Comparison of ENCODE assay signal across 18 mouse cellular contexts in the genomic region with DNA sequence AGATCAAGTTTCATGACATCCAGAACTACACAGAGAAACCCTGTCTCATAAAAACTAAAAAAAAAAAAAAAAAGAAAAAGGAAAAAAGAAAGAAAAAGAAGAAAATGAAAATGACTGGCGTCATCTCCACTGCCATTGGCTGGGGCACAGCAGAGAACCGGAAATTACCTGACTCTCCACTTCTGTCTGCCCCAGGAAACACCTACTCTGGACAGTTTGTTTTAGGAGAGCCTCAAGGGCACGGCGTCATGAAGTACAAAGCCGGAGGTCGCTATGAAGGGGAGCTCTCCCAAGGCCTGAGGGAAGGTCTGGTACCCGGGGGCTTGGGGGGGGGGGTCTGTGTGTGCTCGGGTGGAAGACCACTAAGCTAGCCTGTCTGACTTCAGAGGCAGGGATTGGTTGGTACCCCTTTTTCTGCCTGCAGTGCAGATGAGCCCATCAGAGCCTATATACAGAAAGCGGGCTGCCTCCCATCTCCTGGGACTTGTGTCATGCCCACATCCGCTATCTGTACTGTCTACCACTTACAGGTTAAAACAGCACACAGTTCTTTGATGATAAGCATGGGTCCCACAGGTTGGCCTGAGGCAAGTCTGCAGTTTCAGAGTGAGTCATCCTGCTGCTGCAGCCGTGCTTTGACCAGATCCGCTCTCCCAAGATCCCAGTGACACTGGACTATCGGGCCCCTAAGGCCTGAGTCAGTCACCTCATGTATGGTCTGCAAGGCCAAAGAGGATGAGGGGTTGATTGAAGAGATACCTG. TPM values are rescaled to one million over a fixed set of nuclear protein-coding genes. Genes with fewer than 3 reads are reported as not detected.
DNase-seq lines count a peak whose midpoint lies in the region; ATAC-seq and TF ChIP-seq lines count a peak whose summit lies in the region.
"Had no signal": no experiment of that assay in that cellular context is flagged by ENCODE, and none has a peak within 500 bp of the region (broad histone marks: within the 10 kb centered on the region; RNA-seq: fewer than 3 reads in every experiment).

No protein-coding gene starts in this region.

- H3K27me3 ChIP-seq in hindbrain, embryonic 13.5 days, result no peaks in the 10 kb centered on the region
- no peaks in the 10 kb centered on the region for H3K27me3 ChIP-seq in hindbrain, postnatal 0 days (ENCODE audit: insufficient read depth, low read length)
- H3K27me3 ChIP-seq in splenic B cell, adult 2 months (ENCODE audit: control insufficient read depth, insufficient read depth, low read length, poor library complexity, severe bottlenecking), result no peaks in the 10 kb centered on the region
- no peaks in the 10 kb centered on the region for H3K27me3 ChIP-seq in forebrain, embryonic 14.5 days (replicated peaks; ENCODE audit: control insufficient read depth, insufficient read depth, low read length)
- H3K27me3 ChIP-seq: embryonic facial prominence, embryonic 13.5 days; forebrain, embryonic 12.5 days; heart, embryonic 12.5 days had no signal

- no peak overlapping the region for H3K27ac ChIP-seq in hindbrain, embryonic 13.5 days
- H3K27ac ChIP-seq in hindbrain, postnatal 0 days, result no peak overlapping the region
- H3K27ac ChIP-seq in forebrain, embryonic 14.5 days (ENCODE audit: low read depth, low read length), result no peak overlapping the region
- H3K27ac ChIP-seq: embryonic facial prominence, embryonic 13.5 days; forebrain, embryonic 12.5 days had no signal

- no peaks in the 10 kb centered on the region for H3K9me3 ChIP-seq in hindbrain, embryonic 13.5 days
- no peaks in the 10 kb centered on the region for H3K9me3 ChIP-seq in hindbrain, postnatal 0 days (ENCODE audit: low read length)
- no peaks in the 10 kb centered on the region for H3K9me3 ChIP-seq in forebrain, embryonic 14.5 days (replicated peaks; ENCODE audit: control insufficient read depth, low read length)
- H3K9me3 ChIP-seq: embryonic facial prominence, embryonic 13.5 days; forebrain, embryonic 12.5 days; heart, embryonic 12.5 days had no signal

- peak overlapping the region; percentile 6; the same call in 1 of the 2 replicates for H3K9ac ChIP-seq in hindbrain, embryonic 13.5 days
- no peak overlapping the region for H3K9ac ChIP-seq in hindbrain, postnatal 0 days (replicated peaks; ENCODE audit: low read length)
- no peak overlapping the region for H3K9ac ChIP-seq in forebrain, embryonic 14.5 days (ENCODE audit: low read length)
- H3K9ac ChIP-seq: forebrain, embryonic 12.5 days; forebrain, postnatal 0 days; heart, embryonic 12.5 days had no signal

- peak; percentile 40 for DNase-seq in cerebellum, adult 9-10 months
- DNase-seq in cerebellum, postnatal 36 days, result no peak
- no peak for DNase-seq in hindbrain, postnatal 0 days (ENCODE audit: low spot score)
- peak; percentile 54 for DNase-seq in CD4-positive helper T cell, adult 2 months (ENCODE audit: low read depth, low spot score)
- peak; percentile 40 for DNase-seq in splenic B cell, adult 2 months (ENCODE audit: low read depth, low spot score)
- DNase-seq in forebrain, embryonic 14.5 days (ENCODE audit: low spot score), result no peak
- DNase-seq: adrenal gland, adult 2 months; cerebellum, postnatal 14 days; forebrain, postnatal 0 days; gastrocnemius, postnatal 14 days; heart, postnatal 36 days; kidney, adult 8-10 months had no signal

- 96% methylated on average over 13 of the region's 13 CpGs for WGBS in hindbrain, embryonic 13.5 days
- WGBS in hindbrain, postnatal 0 days, result 92% methylated on average over 13 of the region's 13 CpGs
- 93% methylated on average over 13 of the region's 13 CpGs for WGBS in forebrain, embryonic 14.5 days

- ATAC-seq in hindbrain, embryonic 13.5 days (ENCODE audit: low FRiP score), result no peak
- ATAC-seq in hindbrain, postnatal 0 days, result no peak
- no peak for ATAC-seq in forebrain, embryonic 14.5 days
- ATAC-seq: forebrain, postnatal 0 days; inflammation-experienced regulatory T-cells, adult 6 months; intestine, postnatal 0 days had no signal

- H3K4me1 ChIP-seq in hindbrain, embryonic 13.5 days (replicated peaks), result peaks cover 14% of the 10 kb centered on the region
- peaks cover 6% of the 10 kb centered on the region for H3K4me1 ChIP-seq in hindbrain, postnatal 0 days (ENCODE audit: insufficient read depth, low read length)
- peaks cover 6% of the 10 kb centered on the region; the same call in 1 of the 2 replicates for H3K4me1 ChIP-seq in forebrain, embryonic 14.5 days (ENCODE audit: control insufficient read depth, insufficient read depth, low read length)

- no peak overlapping the region for H3K4me3 ChIP-seq in hindbrain, embryonic 13.5 days
- no peak overlapping the region for H3K4me3 ChIP-seq in hindbrain, postnatal 0 days (ENCODE audit: low read length)
- H3K4me3 ChIP-seq in forebrain, embryonic 14.5 days (ENCODE audit: low read depth, low read length), result no peak overlapping the region
- H3K4me3 ChIP-seq: embryonic facial prominence, embryonic 13.5 days; forebrain, embryonic 12.5 days; heart, embryonic 12.5 days had no signal

- peaks cover 25% of the 10 kb centered on the region for H3K36me3 ChIP-seq in hindbrain, embryonic 13.5 days
- H3K36me3 ChIP-seq in hindbrain, postnatal 0 days (ENCODE audit: insufficient read depth, low read length), result peaks cover 8% of the 10 kb centered on the region; the same call in 1 of the 2 replicates
- no peaks in the 10 kb centered on the region for H3K36me3 ChIP-seq in splenic B cell, adult 2 months (ENCODE audit: control insufficient read depth, insufficient read depth, low read length, poor library complexity, severe bottlenecking)
- peaks cover 10% of the 10 kb centered on the region for H3K36me3 ChIP-seq in forebrain, embryonic 14.5 days (ENCODE audit: control insufficient read depth, insufficient read depth, low read length)

- no peak overlapping the region for H3K4me2 ChIP-seq in hindbrain, embryonic 13.5 days
- no peak overlapping the region for H3K4me2 ChIP-seq in hindbrain, postnatal 0 days (ENCODE audit: low read depth, low read length)
- no peak overlapping the region for H3K4me2 ChIP-seq in forebrain, embryonic 14.5 days (ENCODE audit: low read length)
- H3K4me2 ChIP-seq: embryonic facial prominence, embryonic 13.5 days; forebrain, embryonic 12.5 days; heart, embryonic 12.5 days had no signal

- no peak for TF ChIP-seq CTCF in hindbrain, postnatal 0 days (IDR thresholded peaks at IDR 0.05; ENCODE audit: low read depth)

RNA-seq across cellular contexts. Expression of a gene that starts 4.5 kb away (rescaled TPM):
- polyA plus RNA-seq in hindbrain, embryonic 13.5 days (2015; fragmentation: Nextera tagmentation; extraction: Ambion mirVana), result 7.1 and 8.0 TPM in 2 replicates
- total RNA-seq in hindbrain, postnatal 0 days (2014; rRNA removed), result 0.86 and 9.0 TPM in 2 replicates
- polyA plus RNA-seq in hindbrain, postnatal 0 days (2015; fragmentation: Nextera tagmentation; extraction: Ambion mirVana), result 8.9 and 10.0 TPM in 2 replicates
- polyA plus RNA-seq in forebrain, embryonic 14.5 days (2014; fragmentation: Nextera tagmentation; extraction: Ambion mirVana), result 7.1 and 10.6 TPM in 2 replicates

RNA-seq across cellular contexts. Expression of a gene that starts 4.7 kb away (rescaled TPM):
- polyA plus RNA-seq in hindbrain, embryonic 13.5 days (2015; fragmentation: Nextera tagmentation; extraction: Ambion mirVana), result 123 and 132 TPM in 2 replicates
- total RNA-seq in hindbrain, postnatal 0 days (2014; rRNA removed), result 85.4 and 93.5 TPM in 2 replicates
- polyA plus RNA-seq in hindbrain, postnatal 0 days (2015; fragmentation: Nextera tagmentation; extraction: Ambion mirVana), result 129 and 136 TPM in 2 replicates
- 161 and 163 TPM in 2 replicates for polyA plus RNA-seq in forebrain, embryonic 14.5 days (2014; fragmentation: Nextera tagmentation; extraction: Ambion mirVana)

RNA-seq across cellular contexts. Expression of a gene that starts 24.1 kb away (rescaled TPM):
- polyA plus RNA-seq in hindbrain, embryonic 13.5 days (2015; fragmentation: Nextera tagmentation; extraction: Ambion mirVana), result 18.6 and 24.2 TPM in 2 replicates
- total RNA-seq in hindbrain, postnatal 0 days (2014; rRNA removed), result 12.8 and 20.2 TPM in 2 replicates
- 15.4 and 15.9 TPM in 2 replicates for polyA plus RNA-seq in hindbrain, postnatal 0 days (2015; fragmentation: Nextera tagmentation; extraction: Ambion mirVana)
- 4.2 and 4.9 TPM in 2 replicates for polyA plus RNA-seq in forebrain, embryonic 14.5 days (2014; fragmentation: Nextera tagmentation; extraction: Ambion mirVana)

RNA-seq across cellular contexts. Expression of a gene that starts 34.3 kb away (rescaled TPM):
- 8.4 and 11.1 TPM in 2 replicates for polyA plus RNA-seq in hindbrain, embryonic 13.5 days (2015; fragmentation: Nextera tagmentation; extraction: Ambion mirVana)
- 45.7 and 48.8 TPM in 2 replicates for total RNA-seq in hindbrain, postnatal 0 days (2014; rRNA removed)
- polyA plus RNA-seq in hindbrain, postnatal 0 days (2015; fragmentation: Nextera tagmentation; extraction: Ambion mirVana), result 12.5 and 12.8 TPM in 2 replicates
- polyA plus RNA-seq in forebrain, embryonic 14.5 days (2014; fragmentation: Nextera tagmentation; extraction: Ambion mirVana), result 6.2 and 7.4 TPM in 2 replicates
- total RNA-seq: heart, postnatal 36 days had no signal
- polyA plus RNA-seq: inflammation-experienced regulatory T-cells, adult 6 months had no signal

Comparison
In these comparisons a context has a peak if more than half of its experiments do, and no peak if none do; other contexts are left out.
1. DNase-seq: peak in cerebellum, adult 9-10 months (single experiment), CD4-positive helper T cell, adult 2 months (single experiment) and splenic B cell, adult 2 months (single experiment); none in cerebellum, postnatal 36 days (0 of 2), hindbrain, postnatal 0 days (single experiment) and forebrain, embryonic 14.5 days (single experiment).